Mouse (Mus musculus) ES-E14 (cell line): ENCODE measurements around the gene Map3k12. TPM values are rescaled to one million over a fixed set of nuclear protein-coding genes. Genes with fewer than 3 reads are reported as not detected.

ENCODE experiments used
- DNase-seq: peaks from one replicate; pipeline ENCODE4 v3.0.0-alpha.2; 2013; ENCODE audit warnings: low read depth, low spot score
- H3K27ac ChIP-seq: 2 replicates; pipeline ENCODE4 v1.5.1; 2012; ENCODE audit warnings: low read depth, mild to moderate bottlenecking, low read length, moderate library complexity, mixed read lengths; ENCODE audit not compliant: poor library complexity, insufficient read depth, severe bottlenecking
- H3K36me3 ChIP-seq: 2 replicates; pipeline ENCODE4 v1.6.1; 2012; ENCODE audit warnings: mild to moderate bottlenecking, low read length, moderate library complexity, mixed read lengths; ENCODE audit not compliant: control insufficient read depth, poor library complexity, insufficient read depth, severe bottlenecking
- H3K4me1 ChIP-seq, 2 experiments: fragments of 150-350 bp in 1 of 2; sonication (generic) in 1 of 2; 2 replicates each; pipeline ENCODE4 v1.6.1; 2012; ENCODE audit warnings: low read length in 2 of 2, mild to moderate bottlenecking in 1 of 2, mixed read lengths in 1 of 2; ENCODE audit not compliant: control insufficient read depth in 2 of 2, insufficient read depth in 2 of 2, poor library complexity in 1 of 2
- H3K4me3 ChIP-seq, 2 experiments: fragments of 150-350 bp in 1 of 2; sonication (generic) in 1 of 2; 2 replicates each; pipeline ENCODE4 v1.5.1; 2012; ENCODE audit warnings: low read length in 2 of 2, low read depth in 1 of 2, mild to moderate bottlenecking in 1 of 2, mixed read lengths in 1 of 2; ENCODE audit not compliant: insufficient read depth in 1 of 2, poor library complexity in 1 of 2, severe bottlenecking in 1 of 2
- H3K9ac ChIP-seq: 2 replicates; pipeline ENCODE4 v1.6.1; 2012; ENCODE audit warnings: low read depth, mild to moderate bottlenecking, low read length, mixed read lengths; ENCODE audit not compliant: poor library complexity, insufficient read depth, severe bottlenecking
- H3K9me3 ChIP-seq: fragments of 150-350 bp; sonication (generic); 2 replicates; pipeline ENCODE4 v1.6.1; 2012; ENCODE audit warnings: low read depth, mild to moderate bottlenecking, low read length; ENCODE audit not compliant: control insufficient read depth, insufficient read depth
- CHD2 ChIP-seq: IDR thresholded peaks from 2 replicates; pipeline ENCODE4 v1.6.1; 2014; ENCODE audit warnings: mild to moderate bottlenecking, low read depth, low read length, inconsistent platforms
- HCFC1 ChIP-seq: IDR thresholded peaks from 2 replicates; pipeline ENCODE4 v1.6.1; 2012; ENCODE audit warnings: low read length, inconsistent platforms, borderline replicate concordance; ENCODE audit not compliant: insufficient read depth
- MAFK ChIP-seq: IDR thresholded peaks from 2 replicates; pipeline ENCODE4 v1.6.1; 2014; ENCODE audit warnings: mild to moderate bottlenecking, low read depth, low read length, inconsistent platforms; ENCODE audit not compliant: insufficient read depth
- ZC3H11A ChIP-seq: IDR thresholded peaks from 2 replicates; pipeline ENCODE4 v1.6.1; 2012; ENCODE audit warnings: low read depth, mild to moderate bottlenecking, inconsistent platforms, low read length, borderline replicate concordance
- ZNF384 ChIP-seq: IDR thresholded peaks from 2 replicates; pipeline ENCODE4 v1.6.1; 2012; ENCODE audit warnings: low read depth, low read length, inconsistent platforms
- in situ Hi-C, 2 experiments: fragments of 600-800 bp; cut with MboI; formaldehyde crosslinking; loops; one replicate each; pipeline ENCODE4 v1.15.1; 2025; ENCODE audit warnings: low sequenced_read_pairs in 2 of 2, inconsistent platforms in 1 of 2; ENCODE audit not compliant: unreplicated experiment in 2 of 2
- total RNA-seq: library from RNA; depleted of rRNA; stranded (reverse); fragments of 300-350 nt; gene quantifications from 2 replicates; pipeline ENCODE4 v1.2.3, GENCODE M21; 2012

The Map3k12 gene
- total RNA-seq, 1 experiment = 18.1 TPM

- DNase-seq = no peak
- Histone ChIP-seq H3K4me3 (no peak overlapping the region), H3K27ac (no peak overlapping the region), H3K36me3 (no peaks in the 10 kb centered on the region), H3K4me1 (peaks cover 0 to 19% of the 10 kb centered on the region in 2 experiments; a peak in 3 of 4 replicates), H3K9ac (no peak overlapping the region), H3K9me3 (no peaks in the 10 kb centered on the region)
- TF ChIP-seq CHD2 (no peak), MAFK (no peak), HCFC1 (no peak), ZC3H11A (no peak), ZNF384 (no peak)
- in situ Hi-C loops = no loop called here
These were observed 5.5 kb downstream of the Map3k12 start for GRCm38 (mm10) chr15:102511285-102511833.

DNA sequence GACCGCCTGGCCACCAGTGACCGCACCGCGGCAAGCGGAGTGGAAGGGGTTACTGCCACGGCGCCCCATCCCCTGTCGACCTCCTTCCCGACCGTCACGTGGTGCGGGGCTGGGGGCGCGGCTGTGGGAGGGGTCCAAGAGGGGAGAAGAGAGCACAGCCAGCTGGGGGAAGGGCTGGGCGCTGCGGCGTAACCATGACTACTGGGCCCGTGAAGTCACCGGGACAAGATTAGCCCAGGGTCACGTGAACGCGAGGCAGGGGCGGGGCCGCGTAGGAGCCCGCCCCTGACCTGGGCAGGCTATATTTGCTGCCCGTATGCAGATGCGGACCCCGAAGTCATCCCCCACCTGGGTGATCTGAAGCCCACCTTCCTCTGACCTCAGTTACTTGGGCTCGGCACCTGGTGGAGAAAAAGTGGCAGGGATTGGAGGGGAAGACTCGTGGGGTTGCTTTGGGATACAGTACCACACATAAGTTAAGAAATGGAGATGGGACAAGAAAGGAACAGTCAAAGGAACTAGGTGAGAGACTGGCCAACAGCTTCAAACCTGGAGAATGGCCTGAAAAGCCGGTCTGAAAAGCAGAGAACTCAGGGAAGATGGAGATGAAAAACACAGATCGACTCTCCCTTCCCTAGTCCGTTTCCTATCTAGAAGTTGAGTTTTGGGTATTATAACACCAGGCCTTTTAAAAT lies 6.1 kb downstream of the Map3k12 start:
- TF ChIP-seq CHD2 = 0 out of 2 replicates have a peak, but pooled peaks have one; percentile 42
- no peak for TF ChIP-seq ZC3H11A
- H3K36me3 ChIP-seq = no peaks in the 10 kb centered on the region
- in situ Hi-C loops = no loop called here
- peak; percentile 97 for DNase-seq
- peak overlapping the region; percentile 52; the same call in 1 of the 2 replicates for H3K27ac ChIP-seq
- H3K9me3 ChIP-seq = no peaks in the 10 kb centered on the region
- peak overlapping the region; percentile 70 to 89 for H3K4me3 ChIP-seq
- peak overlapping the region; percentile 85 for H3K9ac ChIP-seq
- peaks cover 0 to 16% of the 10 kb centered on the region in 2 experiments; a peak in 3 of 4 replicates for H3K4me1 ChIP-seq

GRCm38 (mm10) chr15:102510110-102510509 lies 6.8 kb downstream of the Map3k12 start:
- Histone ChIP-seq H3K36me3 (peaks cover 3% of the 10 kb centered on the region), H3K4me3 (peak overlapping the region; percentile 70 to 89), H3K27ac (peak overlapping the region; percentile 52), H3K9ac (peak overlapping the region; percentile 85), H3K9me3 (no peaks in the 10 kb centered on the region), H3K4me1 (peaks cover 0 to 16% of the 10 kb centered on the region in 2 experiments; a peak in 3 of 4 replicates)
- DNase-seq = peak; percentile 40
- no peak for TF ChIP-seq ZNF384
- no peak for TF ChIP-seq CHD2
- no peak for TF ChIP-seq HCFC1
- no peak for TF ChIP-seq MAFK
- no peak for TF ChIP-seq ZC3H11A
- in situ Hi-C loops = no loop called here

GRCm38 (mm10) chr15:102508336-102508735 lies 8.5 kb downstream of the Map3k12 start:
- TF ChIP-seq MAFK (no peak), CHD2 (peak; percentile 18; the same call in 1 of the 2 replicates), HCFC1 (no peak), ZNF384 (no peak), ZC3H11A (no peak)
- in situ Hi-C loops = no loop called here
- Histone ChIP-seq H3K9ac (no peak overlapping the region), H3K4me3 (no peak overlapping the region), H3K4me1 (peaks cover 0 to 17% of the 10 kb centered on the region in 2 experiments; a peak in 3 of 4 replicates), H3K9me3 (no peaks in the 10 kb centered on the region), H3K36me3 (peaks cover 17% of the 10 kb centered on the region), H3K27ac (no peak overlapping the region)
- DNase-seq = no peak

GRCm38 (mm10) chr15:102507561-102507960 lies 9.3 kb downstream of the Map3k12 start:
- H3K9ac ChIP-seq = no peak overlapping the region
- H3K27ac ChIP-seq = no peak overlapping the region
- DNase-seq = no peak
- H3K4me3 ChIP-seq = no peak overlapping the region
- H3K36me3 ChIP-seq = peaks cover 22% of the 10 kb centered on the region
- in situ Hi-C loops = no loop called here
- TF ChIP-seq ZNF384 (no peak), HCFC1 (no peak), ZC3H11A (no peak), CHD2 (no peak), MAFK (no peak)
- no peaks in the 10 kb centered on the region for H3K9me3 ChIP-seq
- peaks cover 0 to 17% of the 10 kb centered on the region in 2 experiments; a peak in 3 of 4 replicates for H3K4me1 ChIP-seq
